Mouse (Mus musculus) left cerebral cortex, adult 11 months (tissue): Measurements from ENCODE around the gene Trim43b.
"Not testable (repeated sequence)": the region's sequence is repeated elsewhere in the genome, so short reads cannot be mapped to it uniquely, and the experiment has no call there.

ENCODE experiments used
- DNase-seq: peaks from one replicate; pipeline ENCODE4 v3.0.0; 2022; ENCODE audit warnings: low spot score

The Trim43b gene

GRCm38 (mm10) chr9:89092735-89093134 is at the start of gene Trim43b:
Trim43b (minus strand) TSS chr9:89092835.
- not testable (repeated sequence) for DNase-seq

DNA sequence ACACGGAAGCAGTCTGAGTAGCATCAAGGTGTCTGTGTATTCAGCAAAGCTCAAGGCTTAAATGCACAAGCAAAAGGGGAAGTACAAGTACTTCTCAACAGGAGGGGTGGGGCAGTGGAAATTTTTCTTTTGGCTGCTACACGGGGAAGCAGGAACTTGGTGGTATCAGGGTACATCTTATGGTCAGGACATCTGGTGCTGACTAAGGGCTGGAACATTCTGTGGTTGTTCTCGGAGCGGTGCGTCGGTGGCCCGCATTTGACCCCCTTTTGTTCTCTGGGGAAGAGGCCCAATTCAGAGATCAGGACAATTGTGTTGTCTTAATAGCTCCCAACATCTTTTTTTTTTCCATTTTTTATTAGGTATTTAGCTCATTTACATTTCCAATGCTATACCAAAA is 11.9 kb upstream of the Trim43b start:
- DNase-seq: not testable (repeated sequence)

- not testable (repeated sequence) for DNase-seq
Measured at GRCm38 (mm10) chr9:89086746-89087145, 5.9 kb downstream of the Trim43b start.

- not testable (repeated sequence) for DNase-seq
Measured at GRCm38 (mm10) chr9:89079637-89080036, 13.0 kb downstream of the Trim43b start.

DNA sequence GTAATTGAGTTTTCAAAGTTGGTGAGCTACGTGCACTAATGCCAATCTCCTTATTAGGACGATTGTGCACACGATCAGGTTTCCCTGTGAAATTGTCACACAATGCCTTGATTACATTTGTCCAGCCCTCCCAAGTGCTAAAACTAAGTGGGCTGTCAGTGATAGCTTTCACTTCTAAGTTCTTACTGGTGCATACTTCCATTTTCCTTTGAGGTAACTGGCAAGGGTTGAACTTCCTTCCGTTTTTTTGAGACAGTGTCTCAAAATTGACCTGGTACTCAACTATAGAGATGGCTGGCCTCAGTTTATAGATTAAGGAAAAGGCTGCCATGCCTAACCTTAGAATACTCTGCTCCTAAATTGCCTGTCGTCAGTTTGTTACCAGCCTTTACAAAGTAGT is 16.1 kb downstream of the Trim43b start:
- not testable (repeated sequence) for DNase-seq

- DNase-seq: not testable (repeated sequence)
Measured at GRCm38 (mm10) chr9:89067143-89067501, 25.5 kb downstream of the Trim43b start.

DNA sequence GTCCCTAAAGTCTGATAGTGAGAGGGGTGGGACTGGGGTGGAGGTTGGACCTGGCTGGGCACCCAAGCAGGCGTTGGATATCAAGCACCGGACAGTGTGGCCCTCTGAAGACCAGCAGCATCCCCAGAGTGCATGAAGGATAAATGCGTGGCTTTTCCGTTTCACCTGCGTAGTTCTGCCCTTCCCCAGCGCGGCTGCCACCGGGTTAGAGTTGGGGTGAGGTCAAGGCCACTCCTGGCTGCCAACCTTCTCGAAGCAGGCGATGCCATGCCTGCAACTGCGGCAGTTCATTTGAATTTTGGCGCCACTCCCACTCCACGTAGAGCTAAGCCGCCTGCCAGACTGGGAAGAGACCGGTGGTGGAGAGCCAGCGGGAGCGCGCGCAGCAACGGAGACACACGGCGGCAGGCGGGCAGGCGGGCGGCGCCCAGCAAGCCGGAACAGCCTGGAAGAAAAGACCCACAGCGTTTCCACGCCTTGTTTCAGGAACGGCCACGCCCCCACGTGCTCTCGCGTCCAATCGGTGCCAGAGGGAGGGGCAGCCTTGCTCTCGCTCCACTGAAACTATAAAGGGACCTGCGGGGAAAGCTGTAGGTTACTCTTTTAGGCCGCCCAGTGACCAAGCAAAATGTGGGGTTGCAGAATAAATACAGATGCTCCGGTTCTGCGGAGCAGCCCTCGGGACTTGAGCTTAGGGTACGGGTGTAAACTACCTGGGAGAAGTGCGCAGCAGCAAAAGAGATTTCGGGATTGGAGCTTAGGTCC is 26.1 kb downstream of the Trim43b start:
- peak; percentile 46 for DNase-seq
